Mouse (Mus musculus) lung, postnatal 25 days (tissue): ENCODE measurements around the gene Gm8978.
"Not testable (repeated sequence)": the region's sequence is repeated elsewhere in the genome, so short reads cannot be mapped to it uniquely, and the experiment has no call there.

ENCODE experiments used
- DNase-seq: peaks from one replicate; pipeline ENCODE4 v3.0.0; 2022; ENCODE audit warnings: low spot score

Gene Gm8978

DNA sequence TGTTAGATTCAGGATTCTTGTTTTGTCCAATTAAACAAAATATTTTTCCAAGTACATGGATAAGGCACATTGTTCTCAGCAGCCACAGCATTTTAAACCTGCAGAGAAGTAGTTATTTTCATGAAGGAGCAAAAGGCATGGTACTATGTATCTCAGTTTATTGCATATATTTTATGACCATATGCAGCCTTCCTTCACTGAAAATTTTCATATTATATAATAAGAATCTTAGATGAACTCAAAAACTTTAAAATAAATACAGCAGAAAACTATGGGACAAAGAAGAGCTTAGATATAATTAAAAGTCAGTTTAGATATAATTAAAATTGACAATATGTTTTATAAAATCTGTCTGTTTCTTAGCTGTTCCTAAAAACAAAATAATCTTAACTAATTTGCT lies at the start of gene Gm8978:
Gene Gm8978, minus strand, starts transcription at position 101 of the 400 bp plus-strand sequence.
- DNase-seq, result not testable (repeated sequence)

DNA sequence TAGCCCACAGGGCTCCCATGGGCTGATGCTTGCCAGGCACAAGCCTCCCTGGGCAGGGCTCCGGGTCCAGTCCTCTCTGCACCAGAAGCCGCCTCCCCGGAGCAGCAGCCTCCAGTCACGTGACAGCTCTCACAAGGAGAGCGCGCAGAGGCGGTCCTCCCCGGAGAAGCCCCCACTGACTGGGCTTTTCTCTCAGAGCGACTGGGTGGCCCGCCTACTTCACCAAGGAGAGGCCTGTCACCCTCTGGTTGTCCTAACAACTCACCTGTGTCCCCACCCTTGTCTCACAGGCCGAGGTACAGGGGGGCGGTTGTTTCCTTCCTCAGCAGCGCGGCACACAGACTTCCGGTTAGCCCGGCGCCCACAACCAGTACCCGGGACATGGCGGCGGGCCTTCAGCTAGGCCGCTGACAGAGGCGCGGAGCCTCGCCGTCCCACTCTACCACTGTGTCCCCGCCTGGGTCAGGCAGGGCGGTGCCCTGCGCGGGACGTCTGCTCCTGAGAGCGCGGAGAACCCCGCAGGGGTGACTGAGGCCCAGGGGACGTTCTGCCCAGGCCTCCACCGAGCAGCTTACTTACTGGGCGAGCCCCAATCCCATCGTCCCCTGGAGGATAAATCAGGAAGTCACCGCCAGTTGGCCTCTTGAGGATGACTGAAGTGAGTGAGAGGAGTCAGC lies 35.3 kb downstream of the Gm8978 start:
- peak; percentile 50 for DNase-seq

DNA sequence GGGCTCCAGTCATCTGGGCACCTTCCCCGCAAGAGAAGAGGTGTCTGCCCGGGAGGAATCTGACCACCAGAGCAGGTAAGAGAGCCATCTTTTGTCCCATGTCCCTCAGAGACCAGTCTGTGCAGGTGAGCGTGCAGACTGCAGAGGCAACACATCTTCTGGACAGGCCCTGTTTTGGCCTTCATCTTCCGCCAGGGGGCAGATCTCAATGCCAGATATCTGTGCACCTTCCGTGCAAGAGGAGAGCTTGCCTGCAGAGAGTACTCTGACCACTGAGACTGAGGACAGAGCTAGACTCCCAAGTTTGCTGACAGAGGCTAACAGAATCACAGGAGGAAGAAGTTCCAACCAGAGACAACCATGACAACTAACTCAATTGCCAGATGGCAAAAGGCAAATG lies 56.5 kb downstream of the Gm8978 start:
- DNase-seq, result not testable (repeated sequence)
